Mouse (Mus musculus): ENCODE measurements around the gene Dusp16. TPM values are rescaled to one million over a fixed set of nuclear protein-coding genes. Genes with fewer than 3 reads are reported as not detected.

Dusp16 gene
- polyA plus RNA-seq, 1 experiment from 2014 or later: 5.1 TPM

DNA sequence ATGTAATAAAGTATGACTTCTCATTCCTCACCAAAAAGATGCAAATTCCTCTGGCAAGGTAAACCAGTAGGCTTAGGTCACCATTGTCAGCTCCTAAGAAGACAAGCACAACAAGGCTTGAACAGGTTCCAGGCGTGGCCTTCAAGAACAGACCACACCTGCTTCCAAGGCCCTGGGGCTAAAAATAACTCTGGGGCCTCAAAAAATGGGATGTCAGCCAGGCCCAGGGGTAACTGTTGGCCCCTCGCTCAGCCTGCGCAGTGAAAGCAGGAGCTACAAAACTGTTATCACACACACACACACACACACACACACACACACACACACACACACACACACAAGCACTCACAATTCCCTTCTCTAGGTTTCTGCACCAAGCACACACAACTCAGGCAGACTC is 18.5 kb downstream of the Dusp16 start:
- H3K9me3 ChIP-seq (ENCODE audit: control insufficient read depth, low read length): no peaks in the 10 kb centered on the region
- no peak overlapping the region for H3K4me2 ChIP-seq (ENCODE audit: low read length)
- ATAC-seq: no peak
- H3K4me3 ChIP-seq (ENCODE audit: low read length): no peak overlapping the region
- H3K27me3 ChIP-seq (replicated peaks; ENCODE audit: control insufficient read depth, insufficient read depth, low read length): no peaks in the 10 kb centered on the region
- H3K36me3 ChIP-seq (ENCODE audit: control insufficient read depth, insufficient read depth, low read length): no peaks in the 10 kb centered on the region
- 65% methylated on average over 3 of the region's 3 CpGs for WGBS
- H3K27ac ChIP-seq (ENCODE audit: low read depth, low read length): no peak overlapping the region
- no peaks in the 10 kb centered on the region for H3K4me1 ChIP-seq (ENCODE audit: control insufficient read depth, insufficient read depth, low read depth, low read length)
- no peak overlapping the region for H3K9ac ChIP-seq (ENCODE audit: low read depth, low read length)

DNA sequence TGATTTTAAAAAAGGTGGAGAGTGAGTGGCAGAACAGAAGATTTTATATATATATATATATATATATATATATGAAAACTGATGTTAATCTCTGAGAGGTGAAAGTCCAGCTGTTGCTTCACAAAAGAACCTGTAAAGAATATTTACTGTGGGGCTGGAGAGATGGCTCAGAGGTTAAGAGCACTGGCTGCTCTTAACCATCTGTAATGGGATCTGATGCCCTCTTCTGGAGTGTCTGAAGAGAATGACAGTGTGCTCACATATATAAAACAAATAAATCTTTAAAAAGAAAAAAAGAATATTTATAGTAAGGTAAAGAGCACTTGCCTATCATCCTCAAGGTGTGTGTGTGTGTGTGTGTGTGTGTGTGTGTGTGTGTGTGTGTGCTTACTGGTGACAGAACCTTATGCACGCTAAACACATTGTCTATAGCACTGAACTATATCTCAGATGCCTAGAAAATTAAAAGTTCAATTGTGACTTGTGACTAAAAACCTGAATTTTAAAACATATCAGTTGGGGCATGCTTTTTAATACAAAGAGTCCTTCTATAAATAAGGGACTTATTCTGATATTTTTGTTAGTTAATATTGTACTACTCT is 19.0 kb downstream of the Dusp16 start:
- no peak overlapping the region for H3K4me2 ChIP-seq (ENCODE audit: low read length)
- ATAC-seq: no peak
- H3K36me3 ChIP-seq (ENCODE audit: control insufficient read depth, insufficient read depth, low read length): no peaks in the 10 kb centered on the region
- no peak overlapping the region for H3K9ac ChIP-seq (ENCODE audit: low read depth, low read length)
- 94% methylated on average over 1 of the region's 1 CpGs for WGBS
- H3K27ac ChIP-seq (ENCODE audit: low read depth, low read length): no peak overlapping the region
- H3K4me3 ChIP-seq (ENCODE audit: low read length): no peak overlapping the region
- no peaks in the 10 kb centered on the region for H3K9me3 ChIP-seq (ENCODE audit: control insufficient read depth, low read length)
- no peaks in the 10 kb centered on the region for H3K4me1 ChIP-seq (ENCODE audit: control insufficient read depth, insufficient read depth, low read depth, low read length)
- no peaks in the 10 kb centered on the region for H3K27me3 ChIP-seq (replicated peaks; ENCODE audit: control insufficient read depth, insufficient read depth, low read length)

DNA sequence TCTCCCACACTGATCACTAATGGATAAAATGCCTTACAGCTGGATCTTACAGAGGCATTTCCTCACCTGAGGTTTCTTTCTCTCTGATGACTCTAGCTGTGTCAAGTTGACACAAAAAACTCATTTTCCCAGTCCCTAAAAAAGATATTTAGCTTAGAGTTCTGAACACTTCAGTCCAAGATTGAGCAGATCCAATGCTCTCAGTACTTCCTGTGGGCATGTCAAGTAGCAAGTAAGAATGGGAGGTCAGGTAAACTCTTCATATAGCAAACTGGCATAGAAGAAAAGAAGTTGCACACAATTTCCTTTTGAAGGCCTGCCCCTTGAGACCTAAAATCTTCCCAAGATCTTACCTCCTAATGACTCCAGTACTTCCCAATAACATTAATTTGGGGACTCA is 22.1 kb downstream of the Dusp16 start:
- no peak for ATAC-seq
- Histone ChIP-seq H3K9me3 (ENCODE audit: control insufficient read depth, low read length) (no peaks in the 10 kb centered on the region), H3K4me2 (ENCODE audit: low read length) (no peak overlapping the region)

DNA sequence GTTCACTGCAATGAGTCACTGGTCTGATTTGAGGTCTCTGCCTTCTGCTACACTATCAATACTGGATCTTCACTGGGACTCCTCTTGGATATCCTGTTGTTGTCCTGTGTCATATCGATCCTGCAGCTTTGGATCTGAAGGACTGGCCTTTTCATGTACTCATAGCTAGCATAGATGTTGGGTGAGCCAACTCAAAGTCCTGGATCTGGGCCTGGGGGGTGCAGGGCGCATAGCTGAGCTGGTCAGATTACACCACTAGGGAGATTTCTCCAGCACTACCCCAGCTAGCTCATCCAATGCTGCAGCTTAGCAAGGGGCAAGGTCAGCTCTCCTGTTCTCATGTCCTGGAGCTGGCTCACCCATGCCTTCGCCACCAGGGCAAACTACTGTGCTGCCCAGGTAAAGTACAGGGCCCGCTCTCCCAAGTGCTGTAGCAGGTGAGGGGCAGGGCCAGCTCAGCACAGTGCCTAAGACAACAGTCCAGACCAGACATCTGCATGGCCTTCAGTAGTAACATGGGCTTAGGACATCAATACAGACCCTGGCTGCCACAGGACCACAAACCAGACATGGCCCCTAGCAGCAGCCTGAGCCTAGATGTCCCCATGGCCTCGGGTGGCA is 27.9 kb downstream of the Dusp16 start:
- H3K27ac ChIP-seq (ENCODE audit: low read depth, low read length): no peak overlapping the region
- no peak overlapping the region for H3K4me3 ChIP-seq (ENCODE audit: low read length)
- ATAC-seq: no peak
- no peaks in the 10 kb centered on the region for H3K4me1 ChIP-seq (ENCODE audit: control insufficient read depth, insufficient read depth, low read depth, low read length)
- H3K27me3 ChIP-seq (replicated peaks; ENCODE audit: control insufficient read depth, insufficient read depth, low read length): no peaks in the 10 kb centered on the region
- no peaks in the 10 kb centered on the region for H3K9me3 ChIP-seq (ENCODE audit: control insufficient read depth, low read length)
- WGBS: 95% methylated on average over 5 of the region's 5 CpGs
- no peak overlapping the region for H3K9ac ChIP-seq (ENCODE audit: low read depth, low read length)
- H3K36me3 ChIP-seq (ENCODE audit: control insufficient read depth, insufficient read depth, low read length): no peaks in the 10 kb centered on the region
- no peak overlapping the region for H3K4me2 ChIP-seq (ENCODE audit: low read length)

More for the DNA sequence above, 22.1 kb downstream of the Dusp16 start:
- H3K9ac ChIP-seq (ENCODE audit: low read depth, low read length): no peak overlapping the region
- no peaks in the 10 kb centered on the region for H3K36me3 ChIP-seq (ENCODE audit: control insufficient read depth, insufficient read depth, low read length)
- no peaks in the 10 kb centered on the region for H3K27me3 ChIP-seq (replicated peaks; ENCODE audit: control insufficient read depth, insufficient read depth, low read length)
- no peak overlapping the region for H3K27ac ChIP-seq (ENCODE audit: low read depth, low read length)
- no peak overlapping the region for H3K4me3 ChIP-seq (ENCODE audit: low read length)
- H3K4me1 ChIP-seq (ENCODE audit: control insufficient read depth, insufficient read depth, low read depth, low read length): no peaks in the 10 kb centered on the region

DNA sequence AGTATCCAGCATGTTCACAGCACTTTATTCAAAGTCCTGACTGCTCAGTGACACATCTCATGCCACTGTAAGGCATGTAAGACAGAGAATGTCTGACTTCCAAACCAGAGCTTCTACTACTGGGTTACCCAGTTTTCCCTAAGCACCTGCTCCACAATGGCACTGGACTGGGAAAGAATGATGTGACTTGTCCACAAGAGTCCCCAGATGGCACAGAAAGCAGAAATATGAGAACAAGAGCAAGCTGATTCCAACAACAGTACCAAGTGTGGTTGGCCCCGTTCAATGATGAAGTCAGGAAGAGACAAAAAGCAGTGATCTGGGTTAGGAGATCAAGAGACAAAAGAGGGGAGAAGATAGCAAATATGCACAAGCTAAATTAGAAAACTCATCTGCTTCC is 29.0 kb downstream of the Dusp16 start:
- no peaks in the 10 kb centered on the region for H3K9me3 ChIP-seq (ENCODE audit: control insufficient read depth, low read length)
- no peak for ATAC-seq
- no peak overlapping the region for H3K27ac ChIP-seq (ENCODE audit: low read depth, low read length)
- no peaks in the 10 kb centered on the region for H3K4me1 ChIP-seq (ENCODE audit: control insufficient read depth, insufficient read depth, low read depth, low read length)
- no peaks in the 10 kb centered on the region for H3K27me3 ChIP-seq (replicated peaks; ENCODE audit: control insufficient read depth, insufficient read depth, low read length)
- H3K4me2 ChIP-seq (ENCODE audit: low read length): no peak overlapping the region
- H3K4me3 ChIP-seq (ENCODE audit: low read length): no peak overlapping the region
- H3K36me3 ChIP-seq (ENCODE audit: control insufficient read depth, insufficient read depth, low read length): no peaks in the 10 kb centered on the region
- WGBS: 88% methylated on average over 1 of the region's 1 CpGs
- no peak overlapping the region for H3K9ac ChIP-seq (ENCODE audit: low read depth, low read length)

DNA sequence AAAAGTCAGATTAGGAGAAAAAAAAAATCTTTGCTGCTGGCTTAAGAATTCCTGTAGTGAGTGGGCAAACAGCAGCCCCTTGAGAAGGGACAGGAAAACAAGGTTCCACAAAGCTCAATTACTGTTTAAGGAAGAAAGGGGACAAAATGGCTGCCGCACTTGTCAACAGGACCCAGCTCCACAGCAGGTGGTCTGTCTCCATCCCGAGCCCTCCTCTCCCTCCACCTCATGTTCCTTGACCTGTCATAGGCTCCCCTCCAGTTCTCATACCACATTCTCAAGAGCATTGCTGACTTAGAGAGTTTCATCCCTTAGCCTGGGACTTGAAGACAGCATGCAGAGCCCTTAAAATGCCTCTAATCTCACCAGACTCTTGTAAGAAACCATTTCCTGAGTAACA is 30.6 kb downstream of the Dusp16 start:
- WGBS: 49% methylated on average over 2 of the region's 2 CpGs

DNA sequence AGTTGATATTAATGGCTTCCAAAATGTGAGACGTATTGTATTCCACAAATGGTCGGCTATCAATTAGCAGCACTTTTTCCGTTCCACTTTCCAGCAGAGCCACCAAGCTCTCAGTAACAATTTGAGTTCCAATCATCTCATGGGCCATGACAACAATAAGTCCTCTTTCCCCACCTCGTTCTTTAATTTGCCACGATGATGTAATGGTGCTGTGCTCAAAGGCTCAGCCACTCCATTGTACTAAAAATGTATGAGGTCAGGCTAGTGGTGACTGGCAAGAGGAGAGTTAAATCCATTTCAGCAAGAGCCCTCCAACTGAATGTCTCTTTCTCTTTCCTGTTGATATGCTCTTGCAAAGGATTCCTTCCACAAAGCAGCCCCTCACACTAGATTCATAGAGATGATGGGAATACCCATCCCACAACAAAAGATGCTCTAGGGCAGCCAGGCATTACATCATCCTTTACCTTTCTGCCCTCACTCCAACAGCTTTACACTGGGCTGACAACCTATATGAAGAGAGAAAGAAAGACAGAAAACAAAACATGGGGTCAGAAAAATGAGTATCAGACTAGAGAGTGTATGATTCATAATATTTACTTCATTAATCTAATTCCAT is 31.4 kb downstream of the Dusp16 start:
- H3K27ac ChIP-seq (ENCODE audit: low read depth, low read length): no peak overlapping the region
- ATAC-seq: no peak
- H3K4me3 ChIP-seq (ENCODE audit: low read length): no peak overlapping the region
- WGBS: 58% methylated on average over 5 of the region's 5 CpGs
- H3K4me2 ChIP-seq (ENCODE audit: low read length): no peak overlapping the region
- H3K27me3 ChIP-seq (replicated peaks; ENCODE audit: control insufficient read depth, insufficient read depth, low read length): no peaks in the 10 kb centered on the region
- H3K36me3 ChIP-seq (ENCODE audit: control insufficient read depth, insufficient read depth, low read length): no peaks in the 10 kb centered on the region
- H3K4me1 ChIP-seq (ENCODE audit: control insufficient read depth, insufficient read depth, low read depth, low read length): no peaks in the 10 kb centered on the region
- no peaks in the 10 kb centered on the region for H3K9me3 ChIP-seq (ENCODE audit: control insufficient read depth, low read length)
- H3K9ac ChIP-seq (ENCODE audit: low read depth, low read length): no peak overlapping the region

More for the DNA sequence above, 30.6 kb downstream of the Dusp16 start:
- Histone ChIP-seq H3K27ac (ENCODE audit: low read depth, low read length) (no peak overlapping the region), H3K27me3 (replicated peaks; ENCODE audit: control insufficient read depth, insufficient read depth, low read length) (no peaks in the 10 kb centered on the region), H3K4me1 (ENCODE audit: control insufficient read depth, insufficient read depth, low read depth, low read length) (no peaks in the 10 kb centered on the region), H3K9ac (ENCODE audit: low read depth, low read length) (no peak overlapping the region), H3K9me3 (ENCODE audit: control insufficient read depth, low read length) (no peaks in the 10 kb centered on the region), H3K4me3 (ENCODE audit: low read length) (no peak overlapping the region), H3K4me2 (ENCODE audit: low read length) (no peak overlapping the region), H3K36me3 (ENCODE audit: control insufficient read depth, insufficient read depth, low read length) (no peaks in the 10 kb centered on the region)
- no peak for ATAC-seq

DNA sequence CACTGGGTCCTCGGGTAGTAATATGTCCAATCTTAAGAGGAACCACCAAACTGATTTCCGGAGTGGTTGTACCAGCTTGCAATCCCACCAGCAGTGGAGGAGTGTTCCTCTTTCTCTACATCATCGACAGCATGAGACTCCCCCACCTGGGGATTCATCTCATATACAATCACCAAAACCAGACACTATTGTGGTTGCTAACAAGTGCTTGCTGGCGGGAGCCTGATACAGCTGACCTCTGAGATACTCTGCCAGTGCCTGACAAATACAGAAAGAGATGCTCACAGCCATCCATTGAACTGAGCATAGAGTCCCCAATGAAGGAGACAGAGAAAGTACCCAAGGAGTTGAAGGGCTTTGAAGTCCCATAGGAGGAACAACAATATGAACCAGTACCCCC is 36.4 kb downstream of the Dusp16 start:
- H3K9ac ChIP-seq (ENCODE audit: low read depth, low read length): no peak overlapping the region
- no peak overlapping the region for H3K27ac ChIP-seq (ENCODE audit: low read depth, low read length)
- H3K27me3 ChIP-seq (replicated peaks; ENCODE audit: control insufficient read depth, insufficient read depth, low read length): no peaks in the 10 kb centered on the region
- H3K9me3 ChIP-seq (ENCODE audit: control insufficient read depth, low read length): no peaks in the 10 kb centered on the region
- H3K4me1 ChIP-seq (ENCODE audit: control insufficient read depth, insufficient read depth, low read depth, low read length): no peaks in the 10 kb centered on the region
- H3K4me3 ChIP-seq (ENCODE audit: low read length): no peak overlapping the region
- no peak for ATAC-seq
- H3K4me2 ChIP-seq (ENCODE audit: low read length): no peak overlapping the region
- 90% methylated on average over 4 of the region's 4 CpGs for WGBS
- H3K36me3 ChIP-seq (ENCODE audit: control insufficient read depth, insufficient read depth, low read length): no peaks in the 10 kb centered on the region

DNA sequence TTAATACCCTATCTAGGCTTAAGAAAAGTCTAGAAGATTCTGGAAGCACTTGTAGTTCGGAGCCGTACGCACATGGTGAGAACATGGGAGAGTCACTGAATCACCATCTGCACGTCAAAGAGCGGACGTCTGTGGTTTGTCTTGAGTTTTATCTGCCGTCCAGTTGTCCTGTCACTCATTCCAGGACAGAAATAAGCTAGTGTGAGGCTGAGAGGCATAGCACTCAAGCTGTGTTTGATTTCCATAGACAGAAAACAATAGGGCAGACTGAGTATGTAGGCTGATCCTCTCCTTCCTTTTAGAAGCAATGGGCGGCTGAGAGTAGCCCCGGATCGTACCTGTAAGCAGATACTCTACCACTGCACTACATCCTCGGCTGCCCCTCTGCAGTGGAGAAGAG is 38.6 kb downstream of the Dusp16 start:
- Histone ChIP-seq H3K27me3 (replicated peaks; ENCODE audit: control insufficient read depth, insufficient read depth, low read length) (no peaks in the 10 kb centered on the region), H3K27ac (ENCODE audit: low read depth, low read length) (no peak overlapping the region), H3K4me3 (ENCODE audit: low read length) (no peak overlapping the region), H3K4me1 (ENCODE audit: control insufficient read depth, insufficient read depth, low read depth, low read length) (no peaks in the 10 kb centered on the region), H3K9me3 (ENCODE audit: control insufficient read depth, low read length) (no peaks in the 10 kb centered on the region), H3K36me3 (ENCODE audit: control insufficient read depth, insufficient read depth, low read length) (no peaks in the 10 kb centered on the region), H3K9ac (ENCODE audit: low read depth, low read length) (no peak overlapping the region), H3K4me2 (ENCODE audit: low read length) (no peak overlapping the region)
- WGBS: 95% methylated on average over 11 of the region's 11 CpGs
- ATAC-seq: no peak
